Mouse (Mus musculus) thymus, postnatal 10 days (tissue): ENCODE measurements at regions not wholly inside any gene's neighbourhood (a gene's known extent, or its start where the extent isn't known, plus 50 kb on each side); places are given as distances from the start of the nearest gene placed in this dataset.

Experiments used
- DNase-seq, 2 experiments: peaks; one replicate each; pipeline ENCODE4 v3.0.0; 2021; ENCODE audit warnings: low spot score in 2 of 2

- no peak for DNase-seq
These were observed 59.3 kb downstream of the Trap1a start for GRCm38 (mm10) chrX:139392777-139393176.

DNA sequence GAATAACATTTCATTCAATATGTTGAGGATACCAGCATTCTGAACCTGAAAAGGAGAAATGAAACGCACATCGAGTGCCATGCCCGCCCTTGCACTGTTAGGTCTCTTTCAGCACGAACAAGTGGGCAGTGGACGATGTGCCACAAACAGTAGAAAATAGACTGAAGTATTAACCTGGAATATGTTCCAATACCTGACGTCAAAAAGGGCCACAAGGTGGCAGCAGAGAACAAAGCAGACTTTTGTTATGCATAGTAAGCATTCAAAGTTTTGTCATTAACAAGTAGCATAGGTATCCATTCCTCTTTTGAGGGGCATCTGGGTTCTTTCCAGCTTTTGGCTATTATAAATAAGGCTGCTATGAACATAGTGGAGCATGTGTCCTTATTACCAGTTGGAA is 63.5 kb upstream of the D330045A20Rik start:
- DNase-seq, result peak; percentile 8 to 33

GRCm38 (mm10) chrX:139419867-139420266 is 60.3 kb upstream of the D330045A20Rik start:
- no peak for DNase-seq

- peak in 1 of 2 experiments; percentile 2 for DNase-seq
These were observed 55.9 kb upstream of the D330045A20Rik start for GRCm38 (mm10) chrX:139424307-139424706.
